Mouse (Mus musculus): Measurements from ENCODE around the gene Efna5. TPM values are rescaled to one million over a fixed set of nuclear protein-coding genes. Genes with fewer than 3 reads are reported as not detected.
A peak's percentile ranks its signal among the peaks of the same experiment; 100 is the strongest.

Efna5 gene
- polyA plus RNA-seq, 1 experiment from 2014 or later: 46.0 TPM

GRCm38 (mm10) chr17:62785781-62786601 is 95.1 kb downstream of the Efna5 start:
- Histone ChIP-seq H3K9me3 (replicated peaks) (no peaks in the 10 kb centered on the region), H3K27me3 (replicated peaks) (no peaks in the 10 kb centered on the region), H3K4me2 (no peak overlapping the region), H3K27ac (replicated peaks) (no peak overlapping the region), H3K4me1 (peaks cover 29% of the 10 kb centered on the region), H3K9ac (replicated peaks) (no peak overlapping the region), H3K36me3 (no peaks in the 10 kb centered on the region), H3K4me3 (replicated peaks) (no peak overlapping the region)
- no peak for ATAC-seq (ENCODE audit: low FRiP score)
- 63% methylated on average over 4 of the region's 4 CpGs for WGBS

- H3K4me3 ChIP-seq (replicated peaks): peak overlapping the region; percentile 32
- H3K9ac ChIP-seq (replicated peaks): 0 out of 2 replicates have a peak overlapping the region, but pooled peaks have one; percentile 38
- H3K27me3 ChIP-seq (replicated peaks): no peaks in the 10 kb centered on the region
- peak overlapping the region; percentile 59 for H3K4me2 ChIP-seq
- 26% methylated on average over 27 of the region's 27 CpGs for WGBS
- H3K4me1 ChIP-seq: peaks cover 24% of the 10 kb centered on the region
- no peak overlapping the region for H3K27ac ChIP-seq (replicated peaks)
- no peaks in the 10 kb centered on the region for H3K36me3 ChIP-seq
- peak; percentile 37 for ATAC-seq (ENCODE audit: low FRiP score)
- H3K9me3 ChIP-seq (replicated peaks): no peaks in the 10 kb centered on the region
Observed at GRCm38 (mm10) chr17:62784274-62785171, 96.6 kb downstream of the Efna5 start.

GRCm38 (mm10) chr17:62783524-62784273 is 97.4 kb downstream of the Efna5 start:
- H3K27me3 ChIP-seq (replicated peaks): no peaks in the 10 kb centered on the region
- peak overlapping the region; percentile 59 for H3K4me2 ChIP-seq
- peak overlapping the region; percentile 32 for H3K4me3 ChIP-seq (replicated peaks)
- H3K9ac ChIP-seq (replicated peaks): 0 out of 2 replicates have a peak overlapping the region, but pooled peaks have one; percentile 38
- 20% methylated on average over 13 of the region's 13 CpGs for WGBS
- no peaks in the 10 kb centered on the region for H3K36me3 ChIP-seq
- no peak overlapping the region for H3K27ac ChIP-seq (replicated peaks)
- H3K9me3 ChIP-seq (replicated peaks): no peaks in the 10 kb centered on the region
- peaks cover 20% of the 10 kb centered on the region for H3K4me1 ChIP-seq
- peak; percentile 70 for ATAC-seq (ENCODE audit: low FRiP score)

- no peak overlapping the region for H3K9ac ChIP-seq (replicated peaks)
- 68% methylated on average over 13 of the region's 13 CpGs for WGBS
- no peak overlapping the region for H3K4me3 ChIP-seq (replicated peaks)
- H3K4me2 ChIP-seq: no peak overlapping the region
- peaks cover 19% of the 10 kb centered on the region for H3K4me1 ChIP-seq
- ATAC-seq (ENCODE audit: low FRiP score): no peak
- H3K27ac ChIP-seq (replicated peaks): no peak overlapping the region
- H3K36me3 ChIP-seq: no peaks in the 10 kb centered on the region
- no peaks in the 10 kb centered on the region for H3K27me3 ChIP-seq (replicated peaks)
- no peaks in the 10 kb centered on the region for H3K9me3 ChIP-seq (replicated peaks)
Observed at GRCm38 (mm10) chr17:62782826-62783404, 98.2 kb downstream of the Efna5 start.

GRCm38 (mm10) chr17:62781120-62781519 is 100.0 kb downstream of the Efna5 start:
- H3K4me2 ChIP-seq: no peak overlapping the region

GRCm38 (mm10) chr17:62777858-62778564 is 103.1 kb downstream of the Efna5 start:
- Histone ChIP-seq H3K4me3 (replicated peaks) (no peak overlapping the region), H3K36me3 (no peaks in the 10 kb centered on the region), H3K27me3 (replicated peaks) (no peaks in the 10 kb centered on the region), H3K9ac (replicated peaks) (no peak overlapping the region), H3K4me2 (no peak overlapping the region), H3K9me3 (replicated peaks) (no peaks in the 10 kb centered on the region), H3K4me1 (peaks cover 7% of the 10 kb centered on the region; the same call in 1 of the 2 replicates), H3K27ac (replicated peaks) (no peak overlapping the region)
- WGBS: 11% methylated on average over 10 of the region's 10 CpGs
- ATAC-seq (ENCODE audit: low FRiP score): no peak

More at GRCm38 (mm10) chr17:62781120-62781519, 100.0 kb downstream of the Efna5 start:
- peaks cover 19% of the 10 kb centered on the region for H3K4me1 ChIP-seq
- H3K9ac ChIP-seq (replicated peaks): no peak overlapping the region
- H3K9me3 ChIP-seq (replicated peaks): no peaks in the 10 kb centered on the region
- no peak overlapping the region for H3K27ac ChIP-seq (replicated peaks)
- H3K27me3 ChIP-seq (replicated peaks): no peaks in the 10 kb centered on the region
- no peak for ATAC-seq (ENCODE audit: low FRiP score)
- no peaks in the 10 kb centered on the region for H3K36me3 ChIP-seq
- no peak overlapping the region for H3K4me3 ChIP-seq (replicated peaks)
- 75% methylated on average over 5 of the region's 6 CpGs for WGBS

GRCm38 (mm10) chr17:62776710-62777109 is 104.4 kb downstream of the Efna5 start:
- Histone ChIP-seq H3K9me3 (replicated peaks) (no peaks in the 10 kb centered on the region), H3K27me3 (replicated peaks) (no peaks in the 10 kb centered on the region), H3K27ac (replicated peaks) (no peak overlapping the region), H3K9ac (replicated peaks) (no peak overlapping the region), H3K36me3 (no peaks in the 10 kb centered on the region), H3K4me2 (no peak overlapping the region), H3K4me3 (replicated peaks) (no peak overlapping the region), H3K4me1 (peaks cover 7% of the 10 kb centered on the region; the same call in 1 of the 2 replicates)
- no peak for ATAC-seq (ENCODE audit: low FRiP score)
- 92% methylated on average over 3 of the region's 3 CpGs for WGBS

GRCm38 (mm10) chr17:62775976-62776375 is 105.1 kb downstream of the Efna5 start:
- Histone ChIP-seq H3K9ac (replicated peaks) (no peak overlapping the region), H3K27me3 (replicated peaks) (no peaks in the 10 kb centered on the region), H3K4me3 (replicated peaks) (no peak overlapping the region), H3K9me3 (replicated peaks) (no peaks in the 10 kb centered on the region), H3K4me2 (no peak overlapping the region), H3K36me3 (no peaks in the 10 kb centered on the region), H3K27ac (replicated peaks) (no peak overlapping the region), H3K4me1 (peaks cover 7% of the 10 kb centered on the region; the same call in 1 of the 2 replicates)
- ATAC-seq (ENCODE audit: low FRiP score): no peak
- 80% methylated on average over 2 of the region's 2 CpGs for WGBS

- 89% methylated on average over 5 of the region's 5 CpGs for WGBS
- Histone ChIP-seq H3K4me1 (0 out of 2 replicates have a peak, but pooled peaks cover 7% of the 10 kb centered on the region), H3K27me3 (replicated peaks) (no peaks in the 10 kb centered on the region), H3K4me3 (replicated peaks) (no peak overlapping the region), H3K9ac (replicated peaks) (no peak overlapping the region), H3K27ac (replicated peaks) (no peak overlapping the region), H3K36me3 (no peaks in the 10 kb centered on the region), H3K9me3 (replicated peaks) (no peaks in the 10 kb centered on the region), H3K4me2 (no peak overlapping the region)
- ATAC-seq (ENCODE audit: low FRiP score): no peak
Observed at GRCm38 (mm10) chr17:62775401-62775800, 105.7 kb downstream of the Efna5 start.

GRCm38 (mm10) chr17:62774749-62775148 is 106.4 kb downstream of the Efna5 start:
- no peak overlapping the region for H3K4me3 ChIP-seq (replicated peaks)

More at GRCm38 (mm10) chr17:62774749-62775148, 106.4 kb downstream of the Efna5 start:
- H3K27ac ChIP-seq (replicated peaks): no peak overlapping the region
- H3K27me3 ChIP-seq (replicated peaks): no peaks in the 10 kb centered on the region
- 0 out of 2 replicates have a peak, but pooled peaks cover 7% of the 10 kb centered on the region for H3K4me1 ChIP-seq
- ATAC-seq (ENCODE audit: low FRiP score): no peak
- H3K4me2 ChIP-seq: no peak overlapping the region
- H3K9ac ChIP-seq (replicated peaks): no peak overlapping the region
- WGBS: 86% methylated on average over 7 of the region's 7 CpGs
- H3K36me3 ChIP-seq: no peaks in the 10 kb centered on the region
- H3K9me3 ChIP-seq (replicated peaks): no peaks in the 10 kb centered on the region

All from neural tube, embryonic 15.5 days (tissue).